Mouse (Mus musculus) MN1 (cell line): ENCODE data around the gene Csmd2.

Source experiments
- DNase-seq: peaks from one replicate; pipeline ENCODE4 v3.0.0-alpha.2; 2016; ENCODE audit warnings: low spot score

Gene Csmd2

DNA sequence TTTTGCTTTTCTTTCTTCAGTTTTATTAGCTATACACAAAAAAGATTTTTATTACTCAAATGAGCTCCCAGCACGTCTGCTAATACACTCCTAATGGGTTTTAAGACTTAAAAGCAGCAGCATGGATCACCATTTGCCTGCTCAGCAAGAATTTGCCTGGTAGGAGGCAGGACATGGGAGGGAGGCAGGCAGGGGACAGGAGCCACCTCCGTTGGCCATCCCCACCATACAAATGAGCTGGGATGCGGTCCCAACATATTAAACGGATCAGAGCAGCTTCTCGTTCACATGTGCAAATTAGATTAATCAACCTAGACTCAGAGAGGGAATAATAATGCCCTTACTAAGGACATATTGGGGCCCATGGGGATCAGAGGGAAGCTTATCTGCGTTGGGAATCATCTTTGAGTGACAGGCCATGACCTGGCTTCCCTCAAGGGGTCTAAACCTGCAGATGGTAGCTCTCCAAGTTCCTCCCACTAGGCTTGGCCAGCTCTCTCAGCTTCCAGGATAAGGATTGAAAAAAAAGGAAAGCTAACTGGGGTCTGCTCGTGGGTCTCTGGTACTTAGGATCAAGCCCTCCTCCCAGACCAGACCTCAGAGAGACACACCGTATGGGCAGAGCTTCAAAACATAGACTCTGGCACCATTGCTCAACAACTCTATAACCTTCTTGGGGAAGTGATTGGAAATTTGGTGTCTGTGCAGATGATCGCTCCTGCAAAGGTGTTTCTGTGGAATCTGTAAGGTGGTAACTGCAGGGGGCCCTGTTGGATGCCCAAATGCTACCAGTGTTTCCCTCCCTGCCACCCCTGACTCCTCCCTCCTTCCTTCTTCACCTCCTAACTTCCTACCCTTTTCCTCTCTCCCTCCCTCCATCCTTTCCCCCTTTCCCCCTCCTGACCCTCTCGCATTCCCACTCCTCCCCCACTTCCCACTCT is 153.8 kb downstream of the Csmd2 start:
- no peak for DNase-seq

GRCm38 (mm10) chr4:128142279-128142678 is 154.6 kb downstream of the Csmd2 start:
- DNase-seq, result no peak

GRCm38 (mm10) chr4:128143147-128143546 is 155.5 kb downstream of the Csmd2 start:
- no peak for DNase-seq

DNA sequence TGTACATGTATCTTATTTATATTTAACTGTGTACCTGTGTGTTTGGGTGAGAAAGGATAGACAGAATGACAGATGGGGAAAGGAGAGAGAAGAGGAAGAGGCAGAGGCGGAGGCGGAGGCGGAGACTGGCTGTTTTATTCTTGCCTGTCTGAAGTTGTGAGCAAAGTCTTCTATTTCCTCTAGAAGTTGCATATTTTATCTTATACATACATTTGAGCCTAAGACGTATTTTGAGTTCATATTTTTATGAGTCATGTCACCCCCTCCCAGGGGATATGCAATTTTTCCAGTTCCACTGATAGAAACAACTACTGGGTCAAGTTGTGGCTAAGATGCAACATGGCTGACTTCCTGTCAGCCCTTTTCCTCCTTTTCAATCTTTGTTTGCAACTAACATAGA is 161.9 kb downstream of the Csmd2 start:
- DNase-seq, result no peak

DNA sequence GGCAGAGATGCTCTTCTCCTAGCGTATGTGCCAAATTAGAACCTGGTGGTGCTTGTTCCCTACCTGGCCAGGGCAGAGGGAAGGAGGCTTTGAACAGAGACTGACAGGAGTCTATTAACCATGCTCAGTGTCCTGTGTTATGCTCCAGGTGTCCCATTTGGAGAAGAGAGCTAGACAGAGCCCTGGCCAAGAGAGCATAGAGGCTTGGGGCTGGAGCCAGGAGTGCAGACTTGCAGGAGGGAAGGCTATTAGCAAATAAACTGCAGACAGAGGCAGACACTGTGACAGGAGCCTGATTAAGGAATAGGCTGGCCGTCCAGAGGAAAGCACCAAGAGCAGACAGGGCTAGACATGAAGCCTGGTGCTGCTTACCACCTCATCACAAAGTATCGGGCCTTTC is 164.4 kb downstream of the Csmd2 start:
- DNase-seq, result no peak

- no peak for DNase-seq
These were observed 165.5 kb downstream of the Csmd2 start for GRCm38 (mm10) chr4:128153144-128153543.

GRCm38 (mm10) chr4:128155226-128155625 is 167.6 kb downstream of the Csmd2 start:
- DNase-seq, result no peak

DNA sequence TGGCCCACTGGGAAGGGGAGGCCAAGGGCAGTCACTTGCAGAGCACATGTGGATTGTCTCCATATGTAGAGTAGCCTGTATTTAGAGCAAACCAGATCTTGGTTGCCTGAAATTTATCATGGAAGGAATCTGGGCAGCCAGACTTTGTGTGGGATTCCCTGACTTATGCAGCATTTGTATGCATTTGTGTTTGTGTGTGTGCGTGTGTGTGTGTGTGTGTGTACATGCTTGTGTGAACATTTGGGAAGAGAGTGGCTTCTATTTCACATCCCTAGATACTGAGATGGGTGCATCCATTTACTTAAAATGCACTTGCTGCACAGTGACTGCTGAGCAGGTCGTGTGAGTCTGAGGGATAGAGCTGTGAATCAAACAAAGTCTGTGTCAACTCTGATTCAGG is 173.0 kb downstream of the Csmd2 start:
- no peak for DNase-seq

GRCm38 (mm10) chr4:128170181-128170580 is 182.5 kb downstream of the Csmd2 start:
- DNase-seq, result no peak

DNA sequence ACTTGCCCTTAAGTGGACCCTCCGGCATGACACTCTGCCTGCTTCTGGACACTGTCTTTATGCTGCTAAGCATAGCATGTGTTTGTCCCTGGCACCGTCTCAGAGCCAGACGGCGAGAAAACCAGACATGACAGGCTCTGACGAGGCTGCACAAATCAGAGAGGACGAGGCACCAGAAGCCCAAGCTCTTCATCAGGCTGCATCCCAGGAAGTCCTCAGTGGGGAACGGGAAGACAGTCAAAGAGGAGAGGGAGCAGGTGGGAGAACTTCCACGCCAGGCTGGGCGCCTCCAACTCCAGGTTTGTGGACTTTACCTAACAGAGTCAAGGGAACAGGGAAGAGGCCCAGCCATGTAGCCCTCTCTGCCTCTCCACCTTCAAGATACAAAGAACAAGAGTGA is 183.6 kb downstream of the Csmd2 start:
- no peak for DNase-seq

- no peak for DNase-seq
These were observed 184.0 kb downstream of the Csmd2 start for GRCm38 (mm10) chr4:128171701-128172100.

DNA sequence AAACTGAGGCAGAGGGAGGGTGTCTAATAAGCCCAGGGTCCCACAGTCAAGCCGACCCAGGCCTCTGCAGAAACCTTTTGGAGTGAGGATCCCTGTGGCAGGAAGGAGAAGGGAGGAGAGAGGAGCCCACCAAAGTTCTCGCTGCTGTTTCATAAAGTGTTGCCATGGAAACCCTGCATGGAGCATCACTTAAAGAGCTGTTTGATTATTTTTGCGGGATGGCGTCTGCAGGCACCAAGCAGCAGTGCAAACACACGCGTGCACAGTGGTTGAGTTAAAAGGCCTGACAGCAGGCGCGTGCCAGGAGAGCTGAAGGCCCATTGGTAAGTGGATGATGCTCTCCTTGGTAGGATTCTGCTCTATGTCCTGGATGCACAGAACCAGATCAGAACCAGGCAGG is 191.3 kb downstream of the Csmd2 start:
- DNase-seq, result no peak

GRCm38 (mm10) chr4:128179581-128179980 is 191.9 kb downstream of the Csmd2 start:
- DNase-seq, result no peak

GRCm38 (mm10) chr4:128184747-128185146 is 197.1 kb downstream of the Csmd2 start:
- DNase-seq, result no peak

GRCm38 (mm10) chr4:128194454-128194853 is 206.8 kb downstream of the Csmd2 start:
- no peak for DNase-seq

DNA sequence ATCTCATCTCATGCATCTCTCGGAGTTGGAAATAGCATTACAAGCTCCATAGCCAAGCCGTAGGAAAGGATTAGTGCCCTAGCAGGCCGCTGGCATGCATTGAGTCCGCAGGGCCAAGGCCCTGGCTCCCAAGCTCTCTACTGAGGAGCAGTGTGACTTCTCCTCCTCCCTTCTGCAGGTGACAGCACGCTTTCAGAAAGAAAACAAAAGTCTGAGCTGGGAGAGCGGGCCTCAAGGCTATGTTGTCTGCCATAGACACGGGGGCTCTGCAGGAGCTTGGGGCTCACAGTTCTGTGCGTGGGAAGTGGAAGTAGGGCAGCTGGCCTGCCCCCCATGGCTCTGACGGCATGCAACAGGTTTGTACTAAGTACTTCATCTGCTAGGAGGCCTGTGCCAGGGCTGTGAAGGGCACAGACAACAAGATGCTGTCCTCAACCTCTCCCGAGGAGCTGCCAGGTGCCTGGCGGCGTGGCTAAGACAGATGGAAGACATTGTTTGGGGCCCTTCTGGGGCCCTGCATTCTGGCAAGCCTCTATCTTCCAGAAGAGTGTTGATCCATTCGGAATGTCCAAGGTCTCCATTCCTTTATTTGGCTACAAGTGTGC is 230.4 kb downstream of the Csmd2 start:
- no peak for DNase-seq

DNA sequence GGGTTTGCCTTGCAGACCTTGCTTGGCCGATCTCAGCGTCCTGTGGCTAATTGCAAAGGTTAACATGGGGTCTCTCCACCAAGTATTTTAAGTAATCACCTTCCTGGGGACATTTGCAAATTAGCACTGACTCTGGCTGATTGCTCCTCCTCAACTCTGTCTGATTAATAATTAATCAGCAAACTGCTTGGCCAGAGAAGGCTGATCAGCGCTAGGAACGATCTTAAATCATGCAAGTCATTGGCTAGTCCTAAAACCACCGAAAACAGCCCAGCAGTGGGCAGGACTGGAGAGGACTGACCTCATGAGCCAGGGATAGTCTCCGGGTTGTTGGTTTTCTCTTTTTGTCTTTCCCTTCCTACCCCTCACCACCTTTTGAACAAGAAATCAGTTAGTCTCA is 236.8 kb downstream of the Csmd2 start:
- DNase-seq, result no peak

DNA sequence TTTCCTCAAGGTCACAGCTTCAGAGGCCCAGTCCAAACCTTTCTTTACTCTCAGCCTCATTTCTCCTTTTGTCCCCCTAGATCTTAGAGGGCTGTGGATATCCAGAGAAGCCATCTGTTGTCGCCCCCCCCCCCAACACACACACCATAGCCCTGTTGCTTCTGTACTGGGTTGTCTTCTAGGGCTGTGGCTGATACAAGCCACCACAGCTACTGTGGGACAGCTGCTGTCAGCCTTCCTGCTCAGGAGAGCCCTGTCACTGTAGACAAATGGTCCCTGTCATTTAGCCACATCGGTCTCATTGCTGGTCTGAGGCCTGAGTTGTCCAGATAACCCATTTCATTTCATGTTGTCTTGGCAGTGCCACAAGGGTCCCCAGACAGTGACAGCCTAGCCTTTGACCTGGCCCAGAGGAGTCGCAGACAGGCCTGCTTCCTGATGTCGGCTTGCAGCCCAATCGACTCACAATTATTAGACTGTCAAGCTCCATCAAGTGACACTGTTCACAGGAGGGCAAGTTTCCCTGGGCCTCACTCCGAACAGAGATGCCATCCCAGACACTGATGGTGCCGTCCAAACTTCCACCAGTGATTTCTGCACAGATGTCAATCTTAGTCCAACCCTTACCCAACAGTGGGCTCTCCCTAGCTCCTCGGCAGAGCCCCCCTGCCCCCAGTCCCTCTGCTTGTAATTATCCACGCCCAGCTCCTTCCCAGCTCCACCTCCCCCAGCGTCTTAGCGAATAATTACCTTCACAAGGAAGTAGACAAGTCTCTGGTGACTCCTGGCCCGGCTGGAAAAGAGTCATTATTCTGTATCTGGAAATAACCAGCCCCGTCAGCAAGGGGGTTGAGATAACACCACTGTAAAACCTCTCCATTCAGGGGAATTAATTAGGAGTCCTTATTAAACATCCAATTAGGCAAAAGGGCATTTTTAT is 240.0 kb downstream of the Csmd2 start:
- no peak for DNase-seq

DNA sequence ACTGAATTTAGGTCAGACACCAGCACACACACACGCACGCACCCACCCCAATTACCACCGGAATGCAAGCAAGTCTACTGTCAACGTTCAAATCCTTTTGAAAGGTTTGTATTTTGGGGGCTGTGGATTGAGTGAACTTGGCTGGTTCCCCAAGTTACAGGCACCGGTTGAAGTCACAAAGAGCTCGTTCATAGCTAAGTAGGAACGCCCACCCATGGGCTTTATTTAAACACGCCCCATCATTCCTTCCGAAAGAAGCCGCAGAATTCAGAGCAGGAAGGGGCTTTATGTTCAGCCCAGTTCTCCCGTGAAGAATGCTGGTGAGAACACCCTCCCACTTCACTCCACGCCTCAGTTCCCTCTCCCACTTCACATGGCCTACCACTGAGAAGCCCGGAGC is 245.8 kb downstream of the Csmd2 start:
- DNase-seq, result no peak

- no peak for DNase-seq
These were observed 251.5 kb downstream of the Csmd2 start for GRCm38 (mm10) chr4:128239113-128239512.

- DNase-seq, result no peak
These were observed 253.6 kb downstream of the Csmd2 start for GRCm38 (mm10) chr4:128241075-128241853.
